Mouse (Mus musculus): ENCODE measurements around the gene Nckap5l. TPM values are rescaled to one million over a fixed set of nuclear protein-coding genes. Genes with fewer than 3 reads are reported as not detected.

Nckap5l gene
- polyA plus RNA-seq (2012; rRNA removed) = 14.4 and 14.6 TPM in 2 replicates

GRCm38 (mm10) chr15:99457606-99458401, at the start of gene Nckap5l:
Gene Nckap5l (minus strand): TSS chr15:99457748.
- DNase-seq (ENCODE audit: extremely low spot score in 1 of 2, low spot score in 1 of 2) = peak; percentile 75 to 92

- no peak for DNase-seq (ENCODE audit: extremely low spot score in 1 of 2, low spot score in 1 of 2)
Observed at GRCm38 (mm10) chr15:99505324-99506095, 48.0 kb upstream of the Nckap5l start.

GRCm38 (mm10) chr15:99503256-99503655, 45.7 kb upstream of the Nckap5l start:
- no peak for DNase-seq (ENCODE audit: extremely low spot score in 1 of 2, low spot score in 1 of 2)

- DNase-seq (ENCODE audit: extremely low spot score in 1 of 2, low spot score in 1 of 2) = no peak
Observed at GRCm38 (mm10) chr15:99502311-99502831, 44.8 kb upstream of the Nckap5l start.

GRCm38 (mm10) chr15:99501292-99502260, 44.0 kb upstream of the Nckap5l start:
- DNase-seq (ENCODE audit: extremely low spot score in 1 of 2, low spot score in 1 of 2) = peak in 1 of 2 experiments; percentile 70

- no peak for DNase-seq (ENCODE audit: extremely low spot score in 1 of 2, low spot score in 1 of 2)
Observed at GRCm38 (mm10) chr15:99500320-99500719, 42.8 kb upstream of the Nckap5l start.

GRCm38 (mm10) chr15:99499726-99500125, 42.2 kb upstream of the Nckap5l start:
- DNase-seq (ENCODE audit: extremely low spot score in 1 of 2, low spot score in 1 of 2) = no peak

GRCm38 (mm10) chr15:99498781-99499180, 41.2 kb upstream of the Nckap5l start:
- no peak for DNase-seq (ENCODE audit: extremely low spot score in 1 of 2, low spot score in 1 of 2)

GRCm38 (mm10) chr15:99498356-99498755, 40.8 kb upstream of the Nckap5l start:
- peak in 1 of 2 experiments; percentile 43 for DNase-seq (ENCODE audit: extremely low spot score in 1 of 2, low spot score in 1 of 2)

- DNase-seq (ENCODE audit: extremely low spot score in 1 of 2, low spot score in 1 of 2) = peak; percentile 44 to 82
Observed at GRCm38 (mm10) chr15:99497527-99498242, 40.1 kb upstream of the Nckap5l start.

GRCm38 (mm10) chr15:99497061-99497460, 39.5 kb upstream of the Nckap5l start:
- DNase-seq (ENCODE audit: extremely low spot score in 1 of 2, low spot score in 1 of 2) = peak; percentile 58 to 87

- no peak for DNase-seq (ENCODE audit: extremely low spot score in 1 of 2, low spot score in 1 of 2)
Observed at GRCm38 (mm10) chr15:99484745-99485144, 27.2 kb upstream of the Nckap5l start.

- DNase-seq (ENCODE audit: extremely low spot score in 1 of 2, low spot score in 1 of 2) = no peak
Observed at GRCm38 (mm10) chr15:99475814-99476213, 18.3 kb upstream of the Nckap5l start.

- DNase-seq (ENCODE audit: extremely low spot score in 1 of 2, low spot score in 1 of 2) = peak in 1 of 2 experiments; percentile 89
Observed at GRCm38 (mm10) chr15:99474576-99474926, 17.0 kb upstream of the Nckap5l start, which contains the start of gene Bcdin3d. Gene Bcdin3d (minus strand): TSS chr15:99474730.

- peak in 1 of 2 experiments; percentile 55 for DNase-seq (ENCODE audit: extremely low spot score in 1 of 2, low spot score in 1 of 2)
Observed at GRCm38 (mm10) chr15:99473801-99474575, 16.4 kb upstream of the Nckap5l start.

GRCm38 (mm10) chr15:99472972-99473371, 15.4 kb upstream of the Nckap5l start:
- no peak for DNase-seq (ENCODE audit: extremely low spot score in 1 of 2, low spot score in 1 of 2)

- no peak for DNase-seq (ENCODE audit: extremely low spot score in 1 of 2, low spot score in 1 of 2)
Observed at GRCm38 (mm10) chr15:99471677-99472063, 14.1 kb upstream of the Nckap5l start.

- DNase-seq (ENCODE audit: extremely low spot score in 1 of 2, low spot score in 1 of 2) = peak in 1 of 2 experiments; percentile 70
Observed at GRCm38 (mm10) chr15:99470971-99471676, 13.6 kb upstream of the Nckap5l start.

Measured in frontal cortex, adult 2 months (tissue).